Mouse (Mus musculus): Measurements from ENCODE around the gene Micu1.

Gene Micu1

DNA sequence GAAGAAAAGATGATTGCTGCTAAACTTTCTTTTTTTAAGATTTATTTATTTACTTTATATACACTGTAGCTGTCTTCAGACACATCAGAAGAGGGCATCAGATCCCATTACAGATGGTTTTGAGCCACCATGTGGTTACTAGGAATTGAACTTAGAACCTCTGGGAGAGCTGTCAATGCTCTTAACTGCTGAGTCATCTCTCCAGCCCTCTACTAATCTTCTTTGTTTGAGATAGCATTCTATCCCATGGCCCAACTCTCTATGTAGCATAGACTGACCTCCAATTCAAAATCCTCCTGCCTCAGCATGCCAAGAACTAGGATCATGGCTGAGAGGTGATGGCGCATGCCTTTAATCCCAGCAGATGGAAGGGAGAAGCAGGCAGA, 183.8 kb downstream of the Micu1 start:
- DNase-seq = no peak

DNA sequence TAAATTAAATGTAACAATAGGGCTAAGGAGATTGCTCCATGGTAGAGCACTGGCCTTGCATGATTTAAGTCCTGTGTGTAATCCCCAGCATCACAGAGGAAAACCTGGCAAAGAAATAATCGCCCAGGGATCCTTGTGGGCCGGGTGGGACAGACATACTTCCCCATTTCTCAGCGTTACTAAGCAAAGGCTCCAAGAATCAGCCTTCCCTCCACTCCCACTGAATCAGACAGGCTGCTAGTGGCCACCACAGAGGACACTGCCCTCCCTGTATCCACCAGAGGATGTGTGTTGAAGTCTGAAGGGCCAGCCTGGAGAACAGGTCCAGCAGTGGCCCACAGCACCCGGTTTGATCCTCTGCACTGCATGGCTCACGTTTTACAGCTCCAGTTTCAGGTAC, 185.2 kb downstream of the Micu1 start:
- no peak for DNase-seq

DNA sequence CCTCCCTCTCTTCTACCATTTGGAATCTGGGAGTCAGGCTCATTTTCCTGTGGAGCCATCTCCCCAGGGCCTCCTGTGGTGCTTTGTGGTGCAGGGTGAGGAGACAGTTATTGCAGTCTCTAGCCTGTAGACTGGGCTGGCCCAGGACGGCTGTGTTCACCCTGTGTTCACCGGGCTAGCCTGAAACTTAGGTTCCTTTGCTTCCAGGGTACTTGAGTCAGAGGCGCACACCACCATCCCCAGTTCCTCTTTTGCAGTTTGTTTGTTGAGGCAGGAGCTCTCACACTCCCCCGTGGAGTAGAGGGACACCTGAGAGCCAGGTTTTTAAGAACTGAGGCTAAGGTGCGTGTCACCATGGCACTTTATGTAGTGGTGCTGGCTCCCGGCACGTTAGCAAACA, 187.1 kb downstream of the Micu1 start:
- no peak for DNase-seq

DNA sequence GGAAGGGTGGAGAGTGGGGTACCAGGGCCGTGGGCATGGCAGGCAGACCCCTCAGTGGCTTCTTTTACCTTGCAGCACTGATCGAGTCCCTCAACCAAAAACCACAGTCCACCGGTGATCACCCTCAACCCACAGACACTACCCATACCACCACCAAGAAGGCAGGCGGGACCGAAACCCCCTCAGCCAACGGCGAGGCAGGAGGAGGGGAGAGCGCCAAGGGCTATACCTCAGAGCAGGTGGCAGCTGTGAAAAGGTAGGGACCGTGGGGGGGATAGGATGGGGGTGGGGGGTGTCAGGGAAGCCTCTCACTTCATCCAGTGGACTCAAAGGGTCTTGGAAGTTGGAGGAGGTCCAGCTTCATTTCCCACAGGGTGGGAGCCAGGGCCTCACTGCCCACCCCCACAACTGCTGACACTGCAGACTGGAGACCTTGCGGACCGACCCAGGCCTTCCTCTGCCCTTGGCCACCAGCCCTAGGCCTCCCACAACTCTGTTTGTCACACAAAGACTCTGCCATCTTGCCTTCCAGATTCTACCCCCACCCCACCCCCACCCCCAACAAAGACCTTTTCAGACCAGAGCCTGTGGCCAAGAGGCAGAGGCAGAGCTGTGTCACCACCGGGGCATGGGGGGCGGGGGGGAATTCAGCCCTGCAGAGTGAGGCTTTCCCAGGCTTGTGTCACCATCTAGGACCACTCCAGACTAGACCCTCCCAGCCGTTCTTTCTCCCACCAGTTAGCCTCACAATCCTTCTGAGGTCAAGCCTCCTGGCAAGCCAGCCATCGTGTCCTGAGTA, 187.9 kb downstream of the Micu1 start:
- no peak for DNase-seq

DNA sequence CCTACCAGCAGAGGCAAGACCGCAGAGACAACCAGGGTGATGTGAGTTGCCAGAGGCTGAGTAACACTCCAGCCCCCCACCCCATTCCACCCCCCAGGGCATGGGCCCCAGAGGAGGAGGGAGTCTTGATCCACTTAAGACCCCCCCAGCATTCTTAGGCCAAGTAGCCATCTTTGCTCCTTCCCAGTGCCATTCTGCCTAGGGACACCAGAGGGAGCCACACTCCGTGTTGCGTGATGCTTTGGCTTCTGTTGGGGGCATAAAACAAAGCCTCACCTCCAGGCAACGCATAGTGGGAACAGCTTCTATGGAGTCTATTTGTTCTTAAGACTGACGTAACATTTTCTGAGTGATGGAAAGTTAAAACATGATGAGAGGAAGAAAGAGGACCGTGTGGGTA, 190.7 kb downstream of the Micu1 start:
- peak in 1 of 2 experiments; percentile 79 for DNase-seq

DNA sequence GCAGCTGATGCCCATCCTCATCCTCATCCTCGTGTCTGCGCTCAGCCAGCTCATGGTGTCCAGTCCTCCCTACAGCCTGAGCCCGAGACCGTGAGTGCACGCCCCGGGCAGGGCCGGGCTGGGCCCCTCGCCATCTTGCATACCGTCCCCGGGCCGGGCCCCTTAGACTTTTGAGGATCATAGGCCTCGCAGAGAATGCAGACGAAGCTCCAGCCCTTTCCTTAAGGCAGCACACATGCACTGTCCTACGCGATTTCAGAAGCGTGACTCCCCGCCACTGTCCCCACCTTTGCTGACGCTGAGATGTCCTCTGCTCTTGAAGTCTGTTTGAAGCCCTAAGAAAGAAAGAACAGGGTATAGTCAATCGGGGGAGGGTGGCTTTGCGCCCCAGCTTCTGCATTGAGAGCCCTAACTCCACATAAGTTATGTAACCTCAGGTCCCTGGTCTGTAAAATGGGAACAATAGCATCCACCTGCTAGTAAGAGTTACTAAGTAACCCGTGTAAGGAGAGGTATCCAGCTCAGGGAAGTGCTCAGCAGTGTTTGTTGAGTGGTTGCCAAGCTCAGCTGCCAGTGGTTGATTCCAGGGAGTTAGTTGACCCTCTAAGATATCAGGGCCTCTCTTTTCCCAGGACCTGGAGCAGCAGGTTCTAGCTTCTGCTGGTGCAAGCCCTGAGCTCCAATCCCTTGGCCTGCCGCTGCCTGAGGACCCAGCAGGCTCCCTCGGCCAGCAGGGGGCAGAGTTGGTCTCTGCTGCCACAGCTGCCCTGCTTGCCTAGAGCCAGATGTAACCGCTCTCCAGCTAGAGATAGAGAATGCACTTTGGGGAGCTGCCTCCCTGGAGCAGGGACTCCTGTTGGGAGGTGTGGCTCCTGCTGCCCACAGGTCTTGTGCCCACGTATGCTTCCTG, 192.2 kb downstream of the Micu1 start:
- DNase-seq = peak; percentile 88 to 96

DNA sequence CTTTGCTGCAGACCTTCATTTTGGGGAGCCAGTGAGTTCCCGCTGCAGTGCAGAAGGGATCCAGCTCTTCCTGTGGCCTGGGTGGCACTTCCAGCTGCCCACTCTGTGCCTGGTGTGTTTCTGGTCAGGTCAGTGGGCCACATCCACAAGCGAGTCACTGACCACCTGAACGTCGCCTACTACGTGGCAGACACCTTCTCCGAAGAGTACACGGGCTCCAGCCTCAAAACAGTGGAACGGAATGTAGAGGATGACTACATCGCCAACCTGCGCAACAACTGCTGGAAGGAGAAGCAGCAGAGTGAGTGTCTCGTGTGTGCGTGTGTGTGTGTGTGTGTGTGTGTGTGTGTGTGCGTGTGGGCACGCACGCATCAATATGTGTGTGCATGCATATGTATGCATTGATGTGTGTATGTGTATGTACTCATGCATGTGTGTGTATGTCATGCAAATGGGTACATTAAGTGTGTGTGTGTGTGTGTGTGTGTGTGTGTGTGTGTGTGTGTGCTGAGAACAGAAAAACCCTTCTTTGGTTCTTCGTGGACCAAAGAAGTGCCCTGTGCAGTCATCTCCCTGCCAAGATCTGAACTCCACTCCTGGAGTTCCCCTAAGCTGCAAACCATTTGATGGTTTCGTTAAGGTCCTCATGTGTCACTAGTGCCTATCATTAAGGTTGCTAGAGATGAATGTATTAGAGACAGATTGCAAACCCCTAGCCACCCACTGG, 193.3 kb downstream of the Micu1 start:
- DNase-seq = no peak

DNA sequence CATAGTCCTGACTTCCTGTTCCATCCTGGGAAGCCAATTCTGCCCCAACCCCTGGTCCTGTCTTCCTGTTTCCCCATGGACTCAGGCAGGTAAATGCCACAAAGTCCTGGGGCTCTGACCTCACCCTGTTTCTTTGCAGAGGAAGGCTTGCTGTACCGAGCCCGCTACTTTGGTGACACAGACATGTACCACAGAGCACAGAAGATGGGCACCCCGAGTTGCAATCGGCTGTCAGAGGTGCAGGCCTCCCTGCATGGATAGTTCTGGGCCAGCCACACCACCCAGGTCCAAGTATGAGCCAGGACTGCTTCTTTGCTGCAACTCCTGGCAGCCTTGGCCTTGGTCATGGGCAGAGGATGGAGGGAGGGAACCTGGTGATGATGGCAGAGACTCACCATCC, 193.9 kb downstream of the Micu1 start:
- no peak for DNase-seq

DNA sequence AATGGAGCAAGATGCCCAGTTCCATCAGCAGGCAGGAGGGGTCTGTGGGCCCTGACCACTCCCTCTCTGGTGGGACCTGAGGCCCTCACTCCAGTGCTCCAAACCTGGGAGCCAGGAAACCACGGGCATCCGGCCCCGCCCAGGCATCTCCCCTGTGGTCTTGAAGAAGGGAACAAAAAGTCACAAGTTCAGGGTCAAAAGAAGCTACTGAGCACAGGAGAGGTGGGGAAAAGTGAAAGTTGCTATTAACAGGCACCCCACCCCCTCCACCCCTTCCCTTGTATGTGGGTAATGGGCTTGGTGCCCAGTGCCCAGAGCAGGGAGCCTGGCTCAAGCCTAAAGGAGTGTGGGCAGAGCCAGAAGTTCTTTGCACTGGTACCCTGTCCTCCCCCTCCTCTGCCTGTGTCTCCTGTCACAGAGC, 194.6 kb downstream of the Micu1 start:
- peak; percentile 49 to 71 for DNase-seq

DNA sequence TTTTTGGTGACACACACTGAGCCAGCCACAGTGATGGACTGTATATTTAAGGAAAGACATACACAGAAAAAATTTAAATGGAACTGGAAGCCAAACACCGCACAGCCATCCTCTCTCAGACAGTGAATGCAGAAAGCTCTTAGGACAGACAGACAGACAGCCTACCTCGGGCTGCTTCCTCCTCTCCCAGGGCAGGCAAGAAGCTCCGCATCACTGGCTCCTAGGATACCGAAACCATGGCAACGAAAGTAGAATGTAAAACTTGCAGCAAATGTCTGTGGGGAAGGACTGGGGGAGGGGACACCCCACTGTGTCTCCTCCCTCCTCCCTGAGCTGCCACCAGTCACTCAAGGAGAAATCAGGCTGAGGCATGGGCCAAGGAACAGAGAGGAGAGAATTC, 195.2 kb downstream of the Micu1 start:
- DNase-seq = peak; percentile 46 to 56

DNA sequence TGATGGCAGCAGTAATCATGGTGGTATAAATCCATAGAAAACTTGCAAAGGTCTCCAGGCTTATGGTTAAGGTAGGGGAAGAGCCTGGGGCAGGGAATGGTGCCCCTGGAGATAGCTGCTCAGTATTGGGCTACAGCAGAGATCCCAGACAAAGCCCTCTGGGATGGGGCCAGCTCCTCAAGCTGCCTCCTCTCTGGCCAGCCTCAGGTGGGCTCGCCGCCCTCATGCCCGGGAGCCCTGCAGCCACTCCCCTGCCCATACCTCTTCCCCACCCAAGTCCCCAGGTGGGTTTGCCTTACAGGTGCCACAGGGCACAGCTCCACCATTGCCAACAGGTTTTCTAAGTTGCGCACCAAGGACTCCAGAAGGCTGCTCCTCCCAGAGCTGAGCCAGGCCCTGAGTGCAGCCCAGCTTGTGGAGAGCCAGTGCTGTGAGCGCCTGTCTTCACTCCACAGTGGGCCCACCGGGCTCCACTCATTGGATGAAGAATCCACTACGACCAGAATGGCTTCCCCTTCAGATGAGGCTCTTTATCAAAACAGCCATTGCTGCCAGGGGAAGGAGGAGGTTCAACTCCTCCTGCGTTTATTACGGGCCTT, 196.0 kb downstream of the Micu1 start:
- DNase-seq = no peak

DNA sequence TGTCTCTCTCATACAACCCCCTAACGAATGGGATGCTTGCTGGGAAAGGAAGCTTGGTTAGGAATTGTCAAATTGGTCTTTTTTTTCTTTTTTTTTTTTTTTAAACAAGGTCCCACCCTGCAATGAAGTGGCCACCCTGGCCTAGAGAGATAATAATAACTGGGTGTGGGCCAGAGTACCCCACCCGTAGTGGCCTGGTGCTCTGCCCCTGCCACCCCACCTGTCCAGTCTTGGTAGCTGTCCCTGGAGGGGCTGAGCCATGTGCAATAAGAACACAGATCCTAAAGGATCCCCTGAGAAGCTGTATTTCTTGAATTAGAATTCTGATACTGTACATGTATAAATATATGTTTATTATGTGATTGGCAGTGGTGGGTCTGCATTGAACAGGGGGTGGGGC, 196.7 kb downstream of the Micu1 start:
- no peak for DNase-seq

DNA sequence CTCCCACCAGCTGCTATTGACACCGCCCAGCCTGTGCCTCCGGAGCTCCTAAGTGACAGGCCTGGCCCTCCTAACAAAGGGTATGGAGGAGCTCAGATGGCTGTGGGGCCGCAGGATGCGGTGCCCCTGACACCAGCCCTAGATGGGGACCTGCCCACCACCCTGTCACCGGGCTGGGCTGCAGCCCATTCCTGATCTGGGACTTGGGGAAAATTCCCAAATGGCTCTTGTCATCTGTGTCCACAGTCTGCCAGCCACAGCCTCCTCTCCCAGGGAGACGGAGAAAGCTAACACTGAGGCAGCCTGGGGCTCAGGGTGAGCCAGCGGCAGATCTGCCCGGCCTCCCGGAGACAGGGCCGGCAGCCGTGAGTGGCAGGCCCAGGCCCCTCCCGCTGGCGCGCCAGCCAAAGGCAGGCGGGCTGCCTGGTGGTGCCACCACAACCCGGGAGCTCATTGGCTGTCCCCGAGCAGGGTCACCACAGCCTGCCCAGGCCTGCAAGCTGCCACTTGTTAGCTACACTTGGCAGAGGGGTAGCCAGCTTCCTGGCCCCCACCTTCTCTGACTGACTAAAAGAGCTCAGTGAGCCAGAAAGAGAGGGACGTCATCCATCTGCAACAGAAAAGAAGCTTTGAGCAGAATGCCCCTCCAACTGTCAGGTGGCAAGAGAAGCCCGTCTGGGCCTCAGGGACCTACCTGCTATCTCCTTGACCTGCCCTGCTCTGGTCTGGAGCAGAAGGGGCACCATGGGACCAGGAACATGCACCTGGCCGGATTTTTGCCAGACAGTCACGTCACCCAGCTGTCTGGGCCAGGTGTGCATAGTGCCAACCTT, 197.3 kb downstream of the Micu1 start:
- DNase-seq = peak; percentile 92 to 93

DNA sequence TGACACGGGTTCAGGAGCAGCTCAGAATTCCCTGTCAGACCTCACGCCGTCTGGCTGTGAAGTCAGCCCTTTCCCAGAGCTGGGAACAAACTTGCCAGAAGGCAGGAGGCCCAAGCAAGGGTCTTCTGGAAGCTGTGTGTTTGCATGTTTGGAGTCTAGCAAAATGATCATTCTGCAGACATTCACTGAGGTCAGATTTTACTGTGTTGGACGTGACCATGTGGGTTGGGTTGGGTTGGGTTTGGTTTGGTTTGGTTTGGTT, 197.8 kb downstream of the Micu1 start:
- DNase-seq = no peak

DNA sequence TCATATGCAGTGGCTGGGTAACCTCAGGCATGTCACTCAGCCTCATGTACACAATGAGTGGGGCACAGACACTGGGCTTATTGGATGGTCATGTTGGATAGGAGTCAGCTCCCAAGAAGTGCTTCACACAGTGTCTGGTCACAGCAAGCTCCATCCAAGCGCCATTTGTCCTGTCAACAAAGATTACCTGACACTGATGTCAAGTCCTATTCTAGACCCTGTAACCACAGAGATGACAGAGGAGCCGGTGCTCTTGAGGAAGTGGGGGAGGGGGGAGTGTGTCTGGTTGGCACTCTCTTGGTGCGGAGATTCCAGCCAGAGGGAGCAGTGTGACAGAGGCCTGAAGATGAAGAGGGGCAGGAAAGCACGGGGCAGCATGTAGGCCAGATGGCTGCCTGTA, 198.7 kb downstream of the Micu1 start:
- no peak for DNase-seq

DNA sequence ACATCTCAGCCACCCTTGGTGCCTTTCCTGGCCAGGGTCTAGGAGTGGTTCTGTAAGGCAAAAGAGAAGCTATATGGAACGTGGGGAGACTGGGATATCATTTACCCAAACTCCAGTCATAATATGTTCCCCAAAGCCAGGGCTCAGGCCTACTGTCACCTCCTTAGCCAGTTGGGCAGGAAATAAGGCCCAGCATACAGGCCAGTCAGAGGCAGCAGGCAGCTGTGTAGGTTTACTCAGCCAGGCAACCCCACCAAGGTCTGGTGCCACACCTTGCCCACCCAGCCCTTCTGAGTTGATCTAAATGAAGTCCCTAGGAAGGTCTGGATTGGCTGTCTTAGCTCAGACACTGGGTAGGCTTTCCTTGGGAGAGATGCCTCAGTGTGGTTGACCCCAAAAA, 199.2 kb downstream of the Micu1 start:
- no peak for DNase-seq

DNA sequence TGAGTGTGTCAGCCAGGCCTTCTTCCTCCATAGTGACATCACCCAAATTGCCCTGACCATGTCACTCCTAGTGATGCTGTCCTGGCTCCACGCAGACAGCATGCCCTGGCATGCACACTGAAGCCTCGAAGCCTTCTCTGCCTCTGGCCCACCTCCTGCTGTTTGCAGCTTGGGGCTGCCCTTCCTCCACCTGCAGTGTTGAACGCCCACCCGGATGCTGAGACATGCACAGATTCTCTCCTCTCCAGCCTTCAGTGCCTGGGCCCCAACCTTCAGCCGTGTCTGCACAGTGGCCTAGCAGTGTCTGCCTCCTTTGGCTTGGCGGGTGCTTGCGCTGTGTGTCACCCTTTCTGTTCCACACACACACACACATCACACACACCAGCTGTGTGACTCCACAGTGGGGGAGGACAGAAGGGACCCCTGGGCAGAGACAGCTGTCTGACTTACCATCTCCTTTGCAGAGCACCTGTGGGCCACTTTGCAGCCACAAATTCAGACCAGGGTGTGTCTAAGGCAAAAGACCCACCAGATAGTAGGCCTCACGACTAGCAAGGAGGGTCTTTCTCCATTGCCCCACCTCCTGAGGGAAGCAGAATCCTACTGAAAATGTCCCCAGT, 199.8 kb downstream of the Micu1 start:
- DNase-seq = no peak

DNA sequence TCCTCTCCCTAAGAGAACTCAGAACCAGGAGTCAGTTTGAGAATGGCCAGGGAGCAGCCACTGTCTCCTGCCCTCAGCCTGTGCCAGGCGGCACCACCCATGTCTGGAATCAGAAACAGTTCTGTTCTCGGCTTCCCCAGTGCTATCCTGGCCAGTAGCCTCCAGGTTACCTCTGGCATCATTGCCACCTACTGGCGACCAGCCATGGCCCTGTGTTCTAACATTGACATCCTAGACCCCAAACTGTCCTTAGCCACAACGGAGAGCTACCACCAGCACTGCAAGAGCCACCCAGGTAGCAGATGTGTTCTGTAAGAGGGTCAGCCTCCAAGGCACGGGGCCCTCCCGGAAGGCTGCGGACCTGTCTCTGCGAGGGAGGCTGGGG, 200.3 kb downstream of the Micu1 start:
- no peak for DNase-seq

DNA sequence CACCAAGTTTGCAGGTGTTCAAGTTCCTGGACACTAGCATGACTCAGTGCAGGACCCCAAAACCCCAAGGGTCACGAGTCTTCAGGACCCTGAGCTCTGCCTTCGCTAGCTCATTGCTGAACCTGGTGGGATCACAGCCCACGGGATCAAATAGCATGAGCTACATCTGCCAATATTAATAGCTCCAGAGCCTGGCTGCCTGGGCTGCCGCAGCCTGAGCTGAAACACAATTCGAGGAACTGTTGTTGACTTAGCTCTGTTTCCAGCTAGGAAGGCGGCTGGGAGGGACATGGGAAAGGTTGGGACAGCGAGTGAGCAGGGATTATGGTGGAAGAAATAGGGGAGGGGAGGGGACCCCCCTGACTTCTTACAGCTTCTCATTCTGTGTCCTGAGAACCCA, 200.9 kb downstream of the Micu1 start:
- DNase-seq = no peak

DNA sequence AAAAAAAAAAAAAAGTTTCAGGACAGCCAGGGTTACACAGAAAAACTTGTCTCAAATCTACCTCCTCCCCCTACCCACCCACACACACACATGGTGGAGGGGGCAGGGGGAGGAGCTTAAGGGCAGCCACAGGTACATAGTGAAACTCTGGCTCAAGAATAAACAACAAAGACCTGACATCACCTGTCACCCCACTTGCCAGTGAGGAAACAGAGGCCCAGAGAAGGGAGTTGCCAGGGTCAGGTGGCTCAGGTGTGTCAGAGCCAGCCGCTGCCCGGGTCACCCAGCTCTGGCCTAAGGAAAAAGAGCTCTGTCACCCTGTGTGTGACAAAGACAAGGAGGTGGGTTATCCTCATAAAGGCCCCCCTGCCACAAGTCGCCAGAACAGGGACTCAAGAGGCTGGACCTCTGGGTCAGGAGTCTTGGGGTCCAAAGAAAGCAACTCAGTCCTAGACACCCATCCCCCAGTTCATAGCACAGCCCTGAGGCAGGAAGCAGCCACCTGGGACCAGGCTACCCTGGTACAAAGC, 204.9 kb downstream of the Micu1 start:
- no peak for DNase-seq

DNA sequence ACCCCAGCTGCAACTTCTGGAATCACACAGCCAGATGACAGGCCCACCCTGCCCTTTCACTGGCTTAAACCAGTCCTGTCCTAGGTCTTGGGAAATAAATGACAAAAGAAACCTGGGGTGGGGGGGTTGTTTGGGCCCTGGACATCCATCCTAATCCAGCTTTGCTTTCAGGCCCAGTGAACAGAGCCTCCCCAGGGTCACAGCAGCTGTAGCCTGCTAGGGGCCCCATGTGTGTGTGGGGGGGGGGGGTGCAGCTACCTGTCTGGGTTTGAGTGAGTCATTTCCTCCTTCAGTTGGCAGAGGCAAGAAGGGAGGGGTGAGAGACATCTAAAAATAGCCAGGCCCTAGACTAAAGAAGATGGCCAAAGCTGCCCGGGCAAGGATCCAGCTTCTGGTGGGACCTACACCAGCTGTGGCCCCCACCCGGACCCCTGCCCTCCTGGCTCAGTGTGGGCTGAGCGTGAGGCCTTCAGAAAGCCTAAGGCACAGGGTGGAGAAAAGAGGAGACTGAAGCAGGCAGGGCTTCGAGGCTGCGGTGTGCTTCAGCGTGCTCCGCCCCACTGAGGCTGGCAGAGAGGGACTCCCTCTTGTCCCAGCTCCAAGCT, 205.5 kb downstream of the Micu1 start:
- DNase-seq = peak; percentile 45 to 50
